Mouse (Mus musculus): ENCODE measurements around the gene Glt1d1.

Glt1d1 gene

DNA sequence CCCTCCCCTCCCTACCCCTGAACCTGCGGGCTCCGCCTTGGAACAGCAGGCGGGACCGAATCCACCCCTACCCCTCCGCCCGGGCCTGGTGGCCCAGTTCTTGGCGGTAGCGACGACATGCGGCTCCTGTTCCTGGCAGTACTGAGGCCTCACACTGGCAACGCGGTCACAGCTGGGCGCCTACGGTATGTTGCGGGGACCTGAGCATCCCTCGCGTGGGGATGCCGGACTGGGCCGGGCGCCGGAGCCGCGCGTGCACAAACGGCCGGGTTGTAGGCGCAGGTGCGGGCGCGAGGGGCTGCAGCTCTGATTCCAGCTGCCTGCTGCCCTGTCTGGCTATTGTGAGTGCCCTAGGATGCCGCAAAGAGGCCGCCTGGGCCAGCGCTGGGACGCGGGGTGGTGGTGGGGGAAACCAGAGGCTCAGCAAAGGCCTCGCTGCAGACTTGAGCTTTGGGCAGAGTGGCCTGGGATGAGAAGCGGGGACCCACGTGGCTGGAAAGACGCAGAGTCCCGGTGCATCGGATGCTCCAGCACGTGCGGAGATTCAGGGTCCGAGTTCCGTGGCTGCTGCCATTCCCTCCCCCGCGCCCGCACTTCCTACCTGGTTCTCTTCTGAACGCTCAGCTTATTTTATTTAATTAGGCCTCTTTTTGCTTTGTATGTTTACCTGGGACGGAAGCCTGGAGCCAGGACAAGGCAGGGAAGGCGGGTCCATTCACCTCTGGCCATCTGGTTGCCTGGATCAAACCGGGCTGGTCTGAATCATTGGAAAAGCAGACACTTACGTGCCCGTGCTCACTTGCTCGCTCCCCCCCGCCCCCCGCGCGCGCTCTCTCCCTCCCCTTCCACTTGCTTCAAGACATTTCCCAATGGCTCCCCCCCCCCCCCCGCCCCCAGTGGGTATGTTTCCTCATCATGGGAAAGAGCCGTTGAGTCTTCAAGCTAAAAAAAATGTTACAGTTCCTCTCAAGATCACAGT, at the start of gene Glt1d1, which contains the start of gene Slc15a4:
Gene Glt1d1, plus strand, starts transcription at position 96 of the 979 bp plus-strand sequence.
Gene Slc15a4, minus strand, starts transcription at position 731 of the 979 bp plus-strand sequence.
- DNase-seq (ENCODE audit: low spot score in 2 of 2) = no peak

DNA sequence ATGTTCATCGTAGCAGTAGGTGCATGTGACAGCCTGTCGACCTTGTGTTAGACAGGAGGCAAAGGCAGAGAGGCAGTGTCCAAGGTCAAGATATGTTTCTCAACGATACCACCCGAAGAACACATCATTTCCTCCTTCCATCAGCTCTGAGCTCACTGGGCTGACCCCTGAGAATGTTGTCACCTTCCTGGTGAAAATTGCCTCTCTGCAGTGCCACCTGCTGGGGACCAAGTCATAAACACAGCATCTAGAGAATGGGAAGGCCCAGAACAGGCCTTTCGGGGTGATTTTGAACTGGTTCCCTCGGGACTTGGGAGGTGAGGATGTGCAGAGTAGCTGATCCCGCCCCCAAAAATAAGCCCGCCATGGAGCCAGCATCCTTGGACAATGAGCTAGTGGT, 48.4 kb upstream of the Glt1d1 start:
- DNase-seq (ENCODE audit: low spot score in 2 of 2) = no peak

DNA sequence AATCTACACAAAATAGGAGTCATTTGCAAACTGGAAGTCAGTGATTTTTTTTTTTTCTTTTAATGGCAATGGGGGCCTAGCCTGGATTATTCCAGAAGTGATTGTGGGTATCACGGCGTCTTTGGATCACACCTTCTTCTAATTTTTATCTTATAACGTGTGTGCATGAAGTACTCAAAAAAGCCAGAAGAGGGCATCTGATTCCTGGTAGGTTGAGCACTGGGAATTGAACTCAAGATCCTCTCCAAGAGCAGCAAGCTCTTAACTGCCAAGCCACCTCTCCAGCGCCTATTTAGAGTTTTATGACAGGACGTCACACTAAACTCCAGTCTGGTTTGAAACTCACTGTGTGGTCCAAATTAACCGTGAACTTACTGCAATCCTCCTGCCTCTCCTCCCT, 44.2 kb upstream of the Glt1d1 start:
- no peak for DNase-seq (ENCODE audit: low spot score in 2 of 2)

DNA sequence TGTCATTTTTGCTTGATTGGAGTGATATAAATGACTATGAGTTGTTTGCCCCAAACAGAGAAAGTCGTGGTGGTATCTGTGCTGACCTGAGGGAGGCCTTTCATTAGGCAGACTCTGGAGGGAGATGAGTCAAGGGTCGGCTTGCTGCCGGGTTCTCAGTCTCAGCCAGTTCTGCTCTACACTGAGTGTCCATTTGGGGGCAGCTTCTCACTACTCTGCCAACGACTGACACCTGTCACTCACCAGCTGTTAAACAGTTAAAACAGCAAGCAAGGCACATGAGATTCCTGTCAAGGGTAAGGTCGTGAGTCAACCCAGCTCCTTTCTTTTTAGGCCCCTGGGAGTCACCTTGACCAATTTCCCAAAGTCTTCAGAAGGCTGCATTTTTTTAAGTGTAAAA, 39.7 kb upstream of the Glt1d1 start:
- DNase-seq (ENCODE audit: low spot score in 2 of 2) = no peak

DNA sequence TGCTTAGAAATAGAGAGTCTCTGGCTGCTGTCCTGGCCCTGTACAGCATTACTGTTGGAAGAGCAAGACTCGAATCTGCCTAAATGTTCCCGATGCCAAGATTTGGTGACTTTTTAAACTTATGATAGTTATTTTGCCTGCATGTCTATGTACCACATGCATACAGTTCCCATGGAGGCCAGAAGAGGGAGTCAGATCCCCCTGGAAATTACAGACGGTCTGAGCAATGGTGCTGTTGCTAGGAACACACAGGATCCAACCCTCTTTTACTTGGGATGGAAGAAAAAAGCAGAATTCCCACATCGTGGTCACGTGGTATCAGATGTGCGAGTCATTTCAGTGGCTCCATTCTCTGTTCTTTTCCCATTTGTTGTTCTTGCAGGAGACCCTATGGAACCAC, 39.2 kb upstream of the Glt1d1 start:
- no peak for DNase-seq (ENCODE audit: low spot score in 2 of 2)

DNA sequence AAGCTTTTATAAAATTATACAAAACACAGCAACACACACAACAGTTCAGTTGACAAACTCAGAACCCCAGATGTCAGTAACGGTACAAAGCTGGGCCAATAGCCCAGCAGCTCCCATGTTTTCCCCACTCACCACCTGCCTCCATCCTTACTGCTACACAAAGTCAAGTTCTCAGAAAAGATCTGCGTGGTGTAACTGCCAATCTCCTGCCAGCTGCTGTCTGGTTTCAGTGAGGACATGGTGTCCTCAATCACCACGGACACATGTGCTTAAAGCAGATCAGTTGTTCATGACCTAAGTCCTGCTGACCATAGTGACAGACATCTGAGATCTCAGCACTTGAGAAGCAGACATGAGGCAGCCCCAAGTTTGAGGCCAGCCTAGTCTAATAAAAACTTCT, 36.4 kb upstream of the Glt1d1 start:
- no peak for DNase-seq (ENCODE audit: low spot score in 2 of 2)

DNA sequence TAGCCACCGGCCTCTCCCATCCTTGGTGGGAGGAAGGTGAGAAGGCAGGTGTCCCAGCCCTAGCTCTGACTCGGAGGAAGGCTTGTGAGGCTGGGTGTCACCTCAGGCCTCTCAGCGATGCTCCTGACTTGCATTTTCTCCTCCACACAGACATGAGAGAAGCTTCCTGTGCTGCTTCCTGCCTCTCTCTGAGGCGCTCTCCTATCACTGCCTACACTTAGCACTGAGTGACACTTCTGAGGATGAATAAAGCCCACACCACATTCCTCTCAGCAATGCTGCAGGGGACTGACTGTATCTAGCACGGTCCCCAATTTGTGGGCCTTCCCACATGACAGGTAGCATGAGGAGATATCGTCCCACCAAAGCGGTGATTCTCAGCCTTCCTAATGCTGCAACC, 35.2 kb upstream of the Glt1d1 start:
- no peak for DNase-seq (ENCODE audit: low spot score in 2 of 2)

DNA sequence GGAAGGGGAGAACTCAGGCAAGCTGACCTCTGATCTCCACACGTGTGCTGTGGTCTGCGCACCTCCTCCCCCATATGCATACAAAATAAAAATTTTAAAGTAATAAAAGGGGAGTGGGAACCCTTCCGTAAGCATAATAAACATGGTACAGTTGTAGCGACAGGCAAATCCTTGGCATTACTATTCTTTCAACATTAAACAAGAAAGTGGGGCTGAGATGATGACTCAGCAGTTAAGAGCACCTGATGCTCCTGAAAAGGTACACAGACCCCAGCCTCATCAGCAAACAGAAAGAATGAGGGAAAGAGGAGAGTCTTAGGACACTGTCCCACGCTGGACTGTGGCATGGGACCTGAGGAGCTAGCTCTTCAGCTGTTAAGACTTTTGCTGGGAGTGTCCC, 29.1 kb upstream of the Glt1d1 start:
- DNase-seq (ENCODE audit: low spot score in 2 of 2) = no peak

DNA sequence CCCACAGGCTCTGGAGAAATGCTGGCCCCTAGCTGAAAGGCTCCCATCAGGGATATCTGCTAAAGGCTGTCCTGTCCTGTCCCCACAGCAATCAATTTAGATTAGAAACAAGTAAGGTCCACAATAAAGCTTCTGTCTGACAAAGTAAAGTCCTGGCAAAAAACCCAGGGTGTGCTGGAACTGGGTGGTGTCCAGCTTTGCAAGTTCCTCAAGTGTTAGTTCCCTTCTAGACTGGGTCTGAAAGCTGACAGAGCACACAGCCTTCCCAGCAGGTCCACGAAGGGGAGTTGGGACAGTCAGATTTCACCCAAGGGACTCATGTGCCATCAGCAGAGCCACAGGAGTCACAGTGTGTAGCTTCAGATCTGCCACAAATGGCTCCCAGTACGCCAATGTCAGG, 24.6 kb upstream of the Glt1d1 start:
- no peak for DNase-seq (ENCODE audit: low spot score in 2 of 2)

DNA sequence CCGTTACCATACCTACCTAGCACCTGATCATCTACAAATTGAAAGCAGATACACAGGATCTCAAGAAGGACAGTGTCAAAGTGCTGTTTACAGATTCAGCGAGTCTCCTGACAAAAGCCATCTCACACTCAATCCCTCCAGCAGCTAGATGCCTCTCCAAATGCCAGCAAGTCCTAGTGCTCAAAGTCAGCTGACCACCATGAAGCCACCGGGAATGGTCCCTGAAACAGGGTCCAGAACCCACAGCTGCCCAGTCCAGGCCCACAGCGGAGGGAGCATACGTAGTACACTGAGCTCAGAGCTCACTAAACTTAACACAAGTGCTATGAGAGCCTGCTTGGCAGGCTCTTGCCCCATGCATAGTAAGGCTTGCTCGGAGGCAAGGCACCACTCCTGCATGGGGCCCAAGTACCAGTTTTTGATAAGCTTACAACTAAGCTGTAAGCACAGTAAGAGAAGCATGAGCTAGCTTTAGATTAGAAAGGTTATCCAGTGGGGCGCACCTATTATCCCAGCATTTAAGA, 22.8 kb upstream of the Glt1d1 start:
- no peak for DNase-seq (ENCODE audit: low spot score in 2 of 2)

DNA sequence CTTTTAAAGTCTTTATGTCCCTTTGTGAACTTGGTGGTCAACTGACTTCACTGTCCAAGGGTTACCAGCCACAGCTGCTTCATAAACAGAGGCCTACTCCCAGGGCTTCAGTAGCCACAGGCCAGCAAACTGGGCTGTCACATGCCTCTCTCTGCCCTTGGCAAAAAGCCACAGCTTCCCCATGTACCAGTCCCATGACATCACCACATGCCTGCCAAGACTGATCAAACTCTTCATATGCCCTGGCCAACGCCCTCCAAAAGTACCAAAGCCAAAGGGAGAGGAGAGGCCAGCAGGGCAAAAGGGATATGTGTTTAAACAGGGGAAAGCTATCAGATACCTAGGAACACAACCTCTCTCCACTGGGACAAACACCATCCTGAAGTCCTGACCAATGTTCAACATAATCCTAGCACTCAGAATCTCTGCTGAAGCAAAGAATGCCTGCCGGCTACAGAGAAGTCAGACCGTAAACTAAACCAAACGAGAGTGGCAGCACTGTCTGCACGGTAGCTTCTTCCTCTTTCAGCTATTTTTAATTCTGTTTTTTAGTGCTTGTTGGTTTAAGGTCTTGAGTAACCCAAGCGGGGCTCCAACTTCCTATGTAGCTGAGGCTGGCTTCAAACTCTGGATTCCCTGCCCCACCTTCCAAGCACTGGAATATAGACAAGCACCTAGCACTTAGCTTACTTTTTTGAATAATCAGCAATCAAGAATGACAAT, 21.1 kb upstream of the Glt1d1 start:
- peak; percentile 79 to 80 for DNase-seq (ENCODE audit: low spot score in 2 of 2)

DNA sequence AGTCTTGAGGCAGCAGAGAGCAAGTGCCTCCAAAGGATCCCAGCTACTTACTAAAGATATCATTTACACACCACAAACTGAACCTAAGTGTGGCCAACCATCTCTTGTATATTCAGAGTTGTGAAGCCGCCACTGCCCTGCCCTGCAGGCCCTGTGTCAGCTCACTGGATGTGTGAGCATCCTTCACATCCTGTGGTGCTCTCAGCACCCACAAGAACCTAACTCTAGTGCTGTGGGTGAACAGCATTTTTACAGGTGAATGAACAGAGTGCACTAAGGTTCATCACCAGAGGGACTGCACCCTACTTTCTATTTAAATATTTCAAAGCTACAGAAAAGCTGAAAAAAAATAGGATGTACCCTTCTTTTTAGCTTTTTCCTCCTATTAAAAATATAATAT, 20.2 kb upstream of the Glt1d1 start:
- peak; percentile 80 to 81 for DNase-seq (ENCODE audit: low spot score in 2 of 2)

DNA sequence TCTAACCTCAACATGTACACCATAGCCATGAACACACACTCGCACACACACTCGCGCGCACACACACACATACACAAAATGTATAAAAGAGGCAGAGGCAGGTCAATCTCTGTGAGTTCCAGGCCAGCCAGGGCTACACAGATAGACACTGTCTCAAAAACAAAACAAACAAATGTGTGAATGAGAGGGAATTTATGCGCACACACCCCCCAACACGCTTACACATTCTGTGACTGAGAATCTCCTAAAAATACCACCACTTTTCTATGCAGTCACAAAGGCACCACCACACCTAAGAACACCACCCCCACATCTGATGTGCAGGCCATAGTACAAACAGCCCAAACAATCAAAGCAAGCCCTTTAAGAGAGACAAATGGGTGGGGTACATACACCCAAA, 19.7 kb upstream of the Glt1d1 start:
- no peak for DNase-seq (ENCODE audit: low spot score in 2 of 2)

DNA sequence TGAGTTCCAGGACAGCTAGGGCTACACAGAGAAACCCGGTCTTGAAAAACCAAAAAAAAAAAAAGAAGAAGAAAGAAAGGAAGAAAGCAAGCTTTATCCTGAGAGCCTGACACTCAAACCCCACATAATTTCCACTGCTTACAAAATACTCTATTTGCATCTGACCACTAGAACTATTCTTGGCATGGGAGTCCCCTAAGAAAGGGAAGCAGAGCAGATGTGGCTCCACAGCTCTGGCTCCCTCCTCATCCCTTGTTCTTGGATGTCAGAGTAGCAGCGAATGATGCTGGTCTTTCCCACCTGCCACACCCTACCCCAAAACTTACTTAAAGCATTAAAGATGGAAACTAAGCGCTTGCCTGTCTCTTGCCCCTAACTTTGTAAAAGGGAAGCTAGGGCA, 16.6 kb upstream of the Glt1d1 start:
- peak; percentile 64 to 65 for DNase-seq (ENCODE audit: low spot score in 2 of 2)

DNA sequence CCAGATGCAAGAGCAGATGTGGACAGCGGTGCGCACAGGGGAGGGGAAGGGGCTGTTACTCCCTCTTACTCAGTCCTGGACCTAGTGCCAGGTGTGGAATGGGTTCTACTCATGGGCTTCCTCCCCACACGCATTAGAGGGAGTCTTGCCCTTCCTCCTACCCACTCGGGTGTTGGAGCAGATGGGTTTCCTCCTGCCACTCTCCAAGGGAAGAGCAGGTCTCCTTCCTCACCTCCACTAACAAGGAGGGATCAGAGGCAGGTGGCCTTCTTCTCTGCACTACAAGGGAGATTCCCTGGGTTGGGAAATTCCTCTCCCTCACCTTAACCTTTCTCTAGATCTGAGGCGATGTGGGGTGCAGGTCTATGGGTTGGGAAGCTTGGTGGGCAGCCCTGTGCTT, 15.9 kb upstream of the Glt1d1 start:
- DNase-seq (ENCODE audit: low spot score in 2 of 2) = no peak

DNA sequence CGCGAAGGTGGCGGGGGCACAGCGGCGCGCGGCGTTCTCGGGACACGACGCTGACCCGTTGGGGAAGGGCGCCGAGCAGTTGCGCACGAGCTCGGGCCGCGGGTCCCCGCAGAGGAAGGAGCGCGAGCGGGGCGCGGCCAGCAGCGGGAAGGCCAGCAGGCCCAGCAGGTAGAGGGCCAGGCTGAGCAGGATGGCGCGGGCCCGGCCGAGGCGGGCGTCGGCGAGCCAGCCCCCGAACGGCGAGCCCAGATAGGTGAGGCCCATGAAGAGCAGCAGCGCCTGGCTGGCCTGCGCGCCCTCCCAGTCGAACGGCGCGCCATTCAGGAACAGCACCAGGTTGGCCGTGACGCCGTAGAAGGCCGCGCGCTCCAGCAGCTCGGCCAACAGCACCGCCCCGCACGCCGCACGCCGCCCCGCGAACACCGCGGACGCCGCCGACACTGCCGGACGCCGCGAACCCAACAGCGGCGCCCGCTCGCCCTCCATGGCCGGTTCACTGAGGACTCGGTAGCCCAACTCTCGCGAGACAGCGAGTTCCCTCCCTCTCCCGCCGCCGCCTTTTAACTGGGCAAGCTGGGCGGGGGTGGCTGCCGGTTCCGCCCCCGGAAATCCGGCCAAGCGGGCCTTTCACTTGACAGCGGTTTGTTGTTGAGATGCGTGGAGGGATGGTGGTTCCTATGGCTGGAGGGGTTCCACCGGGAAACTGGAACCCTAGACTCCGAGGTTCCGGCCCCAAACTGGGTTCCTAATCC, 15.0 kb upstream of the Glt1d1 start:
- peak; percentile 97 for DNase-seq (ENCODE audit: low spot score in 2 of 2)

DNA sequence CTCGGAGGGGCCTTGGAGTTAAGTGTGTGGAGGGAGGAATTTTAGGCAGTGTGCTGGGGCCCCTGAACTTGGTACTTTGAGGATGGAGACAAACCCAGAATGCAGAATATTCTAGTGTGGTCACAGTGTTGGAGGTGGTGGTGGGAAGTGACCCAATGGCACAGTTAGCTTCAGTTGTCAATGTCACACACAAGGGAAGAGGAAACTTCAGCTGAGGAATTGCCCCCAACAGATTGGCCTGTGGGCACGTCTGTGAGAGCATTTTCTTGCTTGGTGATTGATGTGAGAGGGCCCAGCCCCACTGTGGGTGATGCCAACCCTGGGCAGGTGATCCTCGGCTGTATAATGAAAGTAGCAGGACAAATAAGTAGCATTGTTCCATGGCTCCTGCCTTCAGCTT, 13.2 kb upstream of the Glt1d1 start:
- DNase-seq (ENCODE audit: low spot score in 2 of 2) = no peak

DNA sequence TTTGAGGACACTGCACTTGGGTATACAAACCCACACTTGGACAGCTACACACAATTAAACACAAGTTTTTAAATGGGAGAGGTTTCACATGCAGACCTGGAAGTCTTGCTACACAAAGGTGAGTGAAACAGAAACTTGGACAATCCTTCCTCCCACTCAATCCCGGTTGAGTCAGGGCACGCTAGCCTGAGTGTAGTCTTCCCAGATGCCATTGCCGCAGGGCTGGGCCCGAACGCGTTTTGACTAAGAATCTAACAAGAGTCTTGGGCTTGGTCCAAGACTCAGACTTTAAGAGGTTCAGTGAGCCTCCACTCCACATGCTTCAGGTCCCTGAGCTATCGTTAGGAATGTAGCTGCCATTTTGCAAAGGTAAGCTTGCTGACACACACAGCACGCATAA, 11.7 kb upstream of the Glt1d1 start:
- DNase-seq (ENCODE audit: low spot score in 2 of 2) = no peak

DNA sequence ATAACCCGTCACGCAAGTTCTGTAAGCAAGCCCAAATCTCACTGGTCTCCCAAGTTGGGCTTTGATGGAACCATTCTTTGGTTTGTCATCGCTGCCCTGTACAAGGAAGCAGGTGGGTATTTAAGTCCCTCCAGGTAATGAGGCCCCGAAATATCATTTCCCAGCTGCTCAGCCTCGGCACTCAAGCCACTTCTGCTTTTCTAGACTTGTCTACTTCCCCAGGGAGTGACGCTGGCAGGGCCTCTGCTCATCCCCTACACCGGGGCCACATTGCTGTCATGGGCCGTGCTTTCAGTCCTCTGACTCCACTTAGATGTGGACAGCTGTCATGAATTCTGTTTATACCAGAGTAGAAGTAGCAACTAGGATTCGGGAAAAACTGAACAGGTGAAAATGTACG, 11.0 kb upstream of the Glt1d1 start:
- DNase-seq (ENCODE audit: low spot score in 2 of 2) = peak; percentile 85 to 90

DNA sequence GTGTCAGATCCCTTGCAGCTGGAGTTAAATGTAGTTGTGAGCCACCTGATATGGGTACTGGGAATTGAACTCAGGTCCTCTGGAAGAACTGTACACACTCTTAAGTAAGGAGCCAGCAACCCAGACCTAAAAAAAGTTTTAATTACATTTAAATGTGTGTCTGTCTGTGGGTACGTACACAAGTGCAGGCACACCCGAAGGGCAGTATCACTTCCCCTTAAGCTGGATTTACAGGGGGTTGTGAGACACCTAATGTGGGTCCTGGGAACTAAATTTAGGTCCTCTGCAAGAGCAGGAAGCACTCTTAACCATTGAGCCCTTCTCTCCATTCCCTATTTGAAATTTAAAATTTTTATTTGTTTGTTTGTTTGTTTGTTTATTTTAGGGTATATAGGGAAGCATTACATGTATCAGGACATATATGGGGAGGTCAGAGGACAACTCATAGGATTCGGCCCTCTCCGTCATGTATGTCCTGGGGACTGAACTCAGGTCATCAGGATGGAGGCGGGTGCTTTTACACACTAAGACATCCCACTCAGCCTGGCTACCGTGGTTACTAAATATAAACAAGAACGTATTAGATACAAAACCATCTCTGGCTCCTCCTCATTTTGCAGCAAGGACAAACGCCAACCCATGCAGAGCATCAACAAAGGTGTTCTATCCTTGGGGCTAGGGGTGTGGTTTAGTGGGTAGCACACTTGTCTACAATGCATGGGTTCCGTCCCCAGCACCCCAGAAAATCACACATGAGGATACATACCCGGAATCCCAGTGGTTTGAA, 7.4 kb upstream of the Glt1d1 start:
- DNase-seq (ENCODE audit: low spot score in 2 of 2) = peak; percentile 80 to 83

DNA sequence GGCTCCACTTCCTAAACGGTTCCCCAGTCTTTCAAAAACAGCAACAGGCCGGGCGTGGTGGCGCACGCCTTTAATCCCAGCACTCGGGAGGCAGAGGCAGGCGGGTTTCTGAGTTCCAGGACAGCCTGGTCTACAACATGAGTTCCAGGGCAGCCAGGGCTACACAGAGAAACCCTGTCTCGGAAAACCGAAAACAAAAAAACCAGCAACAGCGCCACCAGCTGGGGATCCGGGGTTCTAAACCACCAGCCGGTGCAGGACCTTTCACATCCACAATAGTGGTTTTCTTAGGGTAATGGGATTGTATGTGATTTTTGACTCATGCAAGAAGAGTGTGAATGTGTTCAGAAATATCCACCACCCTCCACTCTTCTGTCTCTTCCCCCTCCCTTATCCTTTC, 4.8 kb upstream of the Glt1d1 start:
- DNase-seq (ENCODE audit: low spot score in 2 of 2) = no peak
